Mouse (Mus musculus): ENCODE results near the gene Rab3gap2. TPM values are rescaled to one million over a fixed set of nuclear protein-coding genes. Genes with fewer than 3 reads are reported as not detected.

Rab3gap2 gene
- polyA plus RNA-seq, 2 experiments = 26.3 to 36.9 TPM

DNA sequence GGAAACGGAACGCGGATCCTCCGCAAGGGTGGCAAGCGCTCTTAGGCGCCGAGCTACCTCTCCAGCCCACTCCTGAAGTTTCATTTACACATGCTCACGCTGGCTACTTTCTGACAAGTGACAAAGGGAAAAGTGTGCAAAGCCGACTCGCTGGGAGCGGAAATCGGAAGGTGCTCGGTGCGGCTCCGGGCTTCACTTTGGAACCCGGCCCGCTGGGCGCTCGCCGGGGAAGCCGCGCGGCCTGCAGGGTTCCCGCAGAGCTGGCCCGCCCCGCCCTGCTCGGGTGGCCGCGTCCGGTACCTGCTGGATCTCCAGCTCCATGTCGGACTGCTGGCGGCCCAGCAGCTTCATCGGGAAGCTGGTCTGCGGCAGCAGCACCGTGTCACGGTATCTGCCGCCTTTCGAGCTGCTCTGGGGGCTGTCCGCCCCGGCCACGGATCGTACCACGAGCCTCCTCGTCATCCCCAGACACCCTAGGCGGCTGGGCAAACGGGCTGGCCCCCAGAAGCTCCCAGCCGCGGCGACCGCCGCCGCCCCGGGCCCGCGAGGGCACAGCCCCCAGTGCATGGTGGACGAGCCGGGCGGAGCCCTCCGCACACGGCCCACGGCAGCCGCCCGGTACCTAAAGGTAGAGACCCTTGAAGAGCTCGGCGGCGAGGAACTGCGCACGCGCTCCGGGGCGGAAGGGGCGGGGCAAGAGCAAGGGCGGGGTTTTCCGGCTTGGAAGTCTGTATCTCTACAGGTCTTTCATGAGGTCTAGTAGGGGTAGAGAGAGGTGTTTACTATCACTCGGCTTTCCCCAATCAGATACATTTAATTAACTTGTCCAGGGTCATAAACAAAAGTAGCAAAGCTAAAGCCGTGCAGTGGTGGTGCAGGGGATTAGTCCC lies 125.0 kb downstream of the Rab3gap2 start, which contains the start of gene Iars2:
Gene Iars2, minus strand, starts transcription at position 676 of the 890 bp plus-strand sequence.
- peak within 1 kb of the TSS; percentile 98 for H3K4me3 ChIP-seq (replicated peaks; ENCODE audit: low read length)
- peak within 1 kb of the TSS; percentile 93 for H3K27ac ChIP-seq (replicated peaks; ENCODE audit: low read depth, low read length)
- peaks cover 29% of the 10 kb centered on the region for H3K36me3 ChIP-seq (ENCODE audit: control insufficient read depth, insufficient read depth, low read length)
- DNase-seq (ENCODE audit: low spot score) (peak; percentile 82), ATAC-seq (ENCODE audit: low FRiP score, low read depth) (peak; percentile 90)
- TF ChIP-seq POLR2A (IDR thresholded peaks at IDR 0.05; ENCODE audit: borderline replicate concordance, extremely low read depth, insufficient read depth, insufficient read length) = peak; percentile 83; the same call in 1 of the 2 replicates
- H3K9ac ChIP-seq (ENCODE audit: low read depth, low read length, severe bottlenecking) = peak within 1 kb of the TSS; percentile 89
- under 1% methylated on average over 68 of the region's 76 CpGs for WGBS
- H3K9me3 ChIP-seq (ENCODE audit: control insufficient read depth, low read length) = no peaks in the 10 kb centered on the region
- peaks cover 15% of the 10 kb centered on the region for H3K4me1 ChIP-seq (ENCODE audit: control insufficient read depth, insufficient read depth, low read length)
- peak within 1 kb of the TSS; percentile 72 for H3K4me2 ChIP-seq (replicated peaks; ENCODE audit: low read depth, low read length, severe bottlenecking)
- no peaks in the 10 kb centered on the region for H3K27me3 ChIP-seq (ENCODE audit: control insufficient read depth, insufficient read depth, low read length)

DNA sequence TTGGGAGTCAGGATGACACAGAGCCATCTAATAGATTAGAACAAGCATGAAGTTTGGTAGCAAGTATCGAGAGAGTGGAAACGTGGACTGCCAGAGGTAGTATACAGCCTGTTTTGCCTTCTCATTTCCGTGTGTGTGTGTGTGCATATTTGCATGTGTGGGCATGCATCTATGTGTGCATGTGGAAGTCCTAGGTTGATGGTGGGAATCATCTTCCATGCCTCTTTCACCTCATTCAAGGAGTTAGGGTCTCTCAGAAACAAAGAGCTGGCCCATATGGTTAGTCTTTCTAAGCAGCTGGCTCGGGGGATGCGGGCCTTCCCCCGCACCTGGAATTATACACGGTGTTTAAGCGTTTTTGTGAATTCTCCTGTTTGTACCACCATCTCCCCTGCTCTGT lies 125.9 kb downstream of the Rab3gap2 start:
- 88% methylated on average over 8 of the region's 8 CpGs for WGBS
- peak overlapping the region; percentile 72; the same call in 1 of the 2 replicates for H3K4me2 ChIP-seq (replicated peaks; ENCODE audit: low read depth, low read length, severe bottlenecking)
- no peaks in the 10 kb centered on the region for H3K27me3 ChIP-seq (ENCODE audit: control insufficient read depth, insufficient read depth, low read length)
- peaks cover 15% of the 10 kb centered on the region for H3K4me1 ChIP-seq (ENCODE audit: control insufficient read depth, insufficient read depth, low read length)
- no peak for DNase-seq (ENCODE audit: low spot score)
- no peak for TF ChIP-seq POLR2A (IDR thresholded peaks at IDR 0.05; ENCODE audit: borderline replicate concordance, extremely low read depth, insufficient read depth, insufficient read length)
- peaks cover 25% of the 10 kb centered on the region for H3K36me3 ChIP-seq (ENCODE audit: control insufficient read depth, insufficient read depth, low read length)
- peak overlapping the region; percentile 98 for H3K4me3 ChIP-seq (replicated peaks; ENCODE audit: low read length)
- no peaks in the 10 kb centered on the region for H3K9me3 ChIP-seq (ENCODE audit: control insufficient read depth, low read length)
- ATAC-seq (ENCODE audit: low FRiP score, low read depth) = no peak
- H3K9ac ChIP-seq (ENCODE audit: low read depth, low read length, severe bottlenecking) = no peak overlapping the region
- no peak overlapping the region for H3K27ac ChIP-seq (replicated peaks; ENCODE audit: low read depth, low read length)

GRCm38 (mm10) chr1:185331364-185331763 lies 127.4 kb downstream of the Rab3gap2 start:
- no peak overlapping the region; the same call in 1 of the 2 replicates for H3K9ac ChIP-seq (ENCODE audit: low read depth, low read length, severe bottlenecking)
- DNase-seq (ENCODE audit: low spot score) = no peak
- H3K27me3 ChIP-seq (ENCODE audit: control insufficient read depth, insufficient read depth, low read length) = no peaks in the 10 kb centered on the region
- no peak overlapping the region for H3K27ac ChIP-seq (replicated peaks; ENCODE audit: low read depth, low read length)
- H3K36me3 ChIP-seq (ENCODE audit: control insufficient read depth, insufficient read depth, low read length) = peaks cover 11% of the 10 kb centered on the region
- peak overlapping the region; percentile 72; the same call in 1 of the 2 replicates for H3K4me3 ChIP-seq (replicated peaks; ENCODE audit: low read length)
- peaks cover 15% of the 10 kb centered on the region for H3K4me1 ChIP-seq (ENCODE audit: control insufficient read depth, insufficient read depth, low read length)
- ATAC-seq (ENCODE audit: low FRiP score, low read depth) = no peak
- peak overlapping the region; percentile 65 for H3K4me2 ChIP-seq (replicated peaks; ENCODE audit: low read depth, low read length, severe bottlenecking)
- 55% methylated on average over 5 of the region's 5 CpGs for whole genome bisulfite sequencing
- H3K9me3 ChIP-seq (ENCODE audit: control insufficient read depth, low read length) = no peaks in the 10 kb centered on the region
- TF ChIP-seq POLR2A (IDR thresholded peaks at IDR 0.05; ENCODE audit: borderline replicate concordance, extremely low read depth, insufficient read depth, insufficient read length) = no peak

DNA sequence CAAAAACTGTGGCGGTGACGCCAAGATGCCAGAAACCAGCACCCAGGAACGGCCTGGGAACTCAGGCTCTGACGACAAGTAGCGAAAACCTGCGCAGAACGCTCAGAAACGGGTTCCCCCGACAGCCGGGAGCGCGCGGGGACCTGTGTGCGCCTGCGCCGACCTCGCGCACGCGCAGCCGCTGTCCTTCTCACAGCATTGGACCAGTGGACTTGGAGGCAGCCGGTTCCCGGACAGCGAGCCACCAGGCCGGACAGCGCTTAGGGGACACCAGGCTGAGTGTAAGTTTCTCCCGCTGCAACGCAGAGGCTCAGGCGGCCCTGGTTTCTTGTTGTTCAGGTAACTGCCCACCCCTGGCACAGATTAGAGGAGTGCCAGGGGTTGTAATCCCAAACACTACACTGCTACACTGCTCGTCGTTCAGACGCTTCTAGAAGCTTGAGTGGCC lies 128.1 kb downstream of the Rab3gap2 start, which contains the start of gene Bpnt1:
Gene Bpnt1, plus strand, starts transcription at position 167 of the 448 bp plus-strand sequence.
- peak within 1 kb of the TSS; percentile 72 for H3K4me3 ChIP-seq (replicated peaks; ENCODE audit: low read length)
- peak; percentile 76; the same call in 1 of the 2 replicates for TF ChIP-seq POLR2A (IDR thresholded peaks at IDR 0.05; ENCODE audit: borderline replicate concordance, extremely low read depth, insufficient read depth, insufficient read length)
- H3K9me3 ChIP-seq (ENCODE audit: control insufficient read depth, low read length) = no peaks in the 10 kb centered on the region
- peak within 1 kb of the TSS; percentile 79 for H3K9ac ChIP-seq (ENCODE audit: low read depth, low read length, severe bottlenecking)
- peaks cover 15% of the 10 kb centered on the region for H3K4me1 ChIP-seq (ENCODE audit: control insufficient read depth, insufficient read depth, low read length)
- DNase-seq (ENCODE audit: low spot score) = peak; percentile 90
- peak within 1 kb of the TSS; percentile 81 for H3K27ac ChIP-seq (replicated peaks; ENCODE audit: low read depth, low read length)
- no peaks in the 10 kb centered on the region for H3K27me3 ChIP-seq (ENCODE audit: control insufficient read depth, insufficient read depth, low read length)
- peak within 1 kb of the TSS; percentile 65 for H3K4me2 ChIP-seq (replicated peaks; ENCODE audit: low read depth, low read length, severe bottlenecking)
- H3K36me3 ChIP-seq (ENCODE audit: control insufficient read depth, insufficient read depth, low read length) = peaks cover 5% of the 10 kb centered on the region
- WGBS = under 1% methylated on average over 27 of the region's 32 CpGs
- peak; percentile 83 for ATAC-seq (ENCODE audit: low FRiP score, low read depth)

DNA sequence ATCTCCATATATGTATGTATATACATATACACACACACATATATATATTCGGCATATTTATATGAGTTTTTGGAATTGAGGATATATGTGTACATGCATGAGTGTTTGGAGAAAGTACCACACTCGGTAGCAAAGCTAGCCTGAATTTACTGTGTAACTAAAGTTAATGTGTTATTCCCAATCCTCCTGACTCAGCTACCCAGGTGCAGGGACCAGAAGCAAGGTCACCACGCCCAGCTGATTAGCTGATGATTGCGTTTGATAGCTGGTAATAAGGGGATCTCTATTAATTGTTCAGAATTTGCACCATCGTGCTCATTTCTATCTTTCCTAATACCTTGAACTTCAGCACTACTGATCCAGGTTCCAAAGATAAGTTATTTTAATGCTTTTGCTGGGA lies 129.7 kb downstream of the Rab3gap2 start:
- Histone ChIP-seq H3K27me3 (ENCODE audit: control insufficient read depth, insufficient read depth, low read length) (no peaks in the 10 kb centered on the region), H3K4me2 (replicated peaks; ENCODE audit: low read depth, low read length, severe bottlenecking) (no peak overlapping the region), H3K4me1 (ENCODE audit: control insufficient read depth, insufficient read depth, low read length) (peaks cover 10% of the 10 kb centered on the region), H3K9ac (ENCODE audit: low read depth, low read length, severe bottlenecking) (no peak overlapping the region), H3K36me3 (ENCODE audit: control insufficient read depth, insufficient read depth, low read length) (peaks cover 5% of the 10 kb centered on the region; the same call in 1 of the 2 replicates), H3K9me3 (ENCODE audit: control insufficient read depth, low read length) (no peaks in the 10 kb centered on the region), H3K27ac (replicated peaks; ENCODE audit: low read depth, low read length) (no peak overlapping the region), H3K4me3 (replicated peaks; ENCODE audit: low read length) (no peak overlapping the region)
- no peak for TF ChIP-seq POLR2A (IDR thresholded peaks at IDR 0.05; ENCODE audit: borderline replicate concordance, extremely low read depth, insufficient read depth, insufficient read length)
- WGBS = 89% methylated on average over 5 of the region's 5 CpGs
- no peak for DNase-seq (ENCODE audit: low spot score)
- no peak for ATAC-seq (ENCODE audit: low FRiP score, low read depth)
